Mouse (Mus musculus) kidney, adult 2 months (tissue): ENCODE data around the gene Pfkm.

Source experiments
- CTCF ChIP-seq: fragments of 200-500 bp; conservative IDR thresholded peaks from 2 replicates; pipeline ENCODE4 v1.5.1; 2011; ENCODE audit warnings: low read depth, mild to moderate bottlenecking, control low read depth, low read length, moderate library complexity, mixed read lengths; ENCODE audit not compliant: insufficient read depth, insufficient read length
- POLR2A ChIP-seq: fragments of 200-500 bp; IDR thresholded peaks from one replicate; pipeline ENCODE4 v1.6.1; 2011; ENCODE audit warnings: low read depth, low read length, control low read depth

DNA sequence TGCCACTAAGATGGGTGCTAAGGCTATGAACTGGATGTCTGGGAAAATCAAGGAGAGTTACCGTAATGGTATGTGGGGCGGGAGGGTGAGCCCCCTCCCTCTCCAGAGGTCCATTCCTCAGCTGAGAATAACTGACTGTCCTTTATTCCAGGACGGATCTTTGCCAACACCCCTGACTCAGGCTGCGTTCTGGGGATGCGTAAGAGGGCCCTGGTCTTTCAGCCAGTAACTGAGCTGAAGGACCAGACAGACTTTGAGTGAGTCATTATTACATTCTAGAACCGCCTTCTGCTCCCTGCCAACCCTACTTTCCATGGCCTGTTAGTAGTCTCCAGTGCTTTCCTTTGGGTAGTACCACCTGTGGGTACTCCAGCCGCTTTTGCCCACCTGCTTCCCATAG lies 39.1 kb downstream of the Pfkm start:
- TF ChIP-seq POLR2A: no peak
- no peak for TF ChIP-seq CTCF
